Mouse (Mus musculus) small intestine, adult 2 months (tissue): ENCODE results near the gene Hist1h3d.
"Not testable (repeated sequence)": the region's sequence is repeated elsewhere in the genome, so short reads cannot be mapped to it uniquely, and the experiment has no call there.

Experiments
- CTCF ChIP-seq: fragments of 200-500 bp; IDR thresholded peaks from 2 replicates; pipeline ENCODE4 v1.5.1; 2012; ENCODE audit warnings: low read depth, mild to moderate bottlenecking, control low read depth, inconsistent platforms, low read length, moderate library complexity, mixed read lengths; ENCODE audit not compliant: insufficient replicate concordance, insufficient read length; ENCODE audit errors: extremely low read depth
- POLR2A ChIP-seq: fragments of 200-500 bp; IDR thresholded peaks from 2 replicates; pipeline ENCODE4 v1.6.1; 2012; ENCODE audit warnings: low read depth, mild to moderate bottlenecking, control low read depth, inconsistent platforms, low read length, moderate library complexity

GRCm38 (mm10) chr13:23539821-23540220 lies 35.7 kb upstream of the Hist1h3d start:
- TF ChIP-seq CTCF, POLR2A: not testable (repeated sequence)
